Mouse (Mus musculus) mesoderm, embryonic 11.5 days (tissue): ENCODE data around the gene Syncrip.
"Not testable (repeated sequence)": the region's sequence is repeated elsewhere in the genome, so short reads cannot be mapped to it uniquely, and the experiment has no call there.

ENCODE experiments used
- DNase-seq: peaks from one replicate; pipeline ENCODE4 v3.0.0-alpha.2; 2012; ENCODE audit warnings: low read depth, low spot score

Syncrip gene

GRCm38 (mm10) chr9:88482829-88483396 lies 539 bp upstream of the Syncrip start:
- DNase-seq: no peak

- peak; percentile 17 for DNase-seq
Observed at GRCm38 (mm10) chr9:88481791-88482160, 598 bp downstream of the Syncrip start.

GRCm38 (mm10) chr9:88481061-88481790 lies 1.1 kb downstream of the Syncrip start:
- DNase-seq: peak; percentile 20

GRCm38 (mm10) chr9:88480120-88480519 lies 2.3 kb downstream of the Syncrip start:
- DNase-seq: peak; percentile 45

- no peak for DNase-seq
Observed at GRCm38 (mm10) chr9:88476138-88476537, 6.2 kb downstream of the Syncrip start.

GRCm38 (mm10) chr9:88461017-88461416 lies 21.4 kb downstream of the Syncrip start:
- not testable (repeated sequence) for DNase-seq

GRCm38 (mm10) chr9:88439991-88440390 lies 42.4 kb downstream of the Syncrip start:
- no peak for DNase-seq

- no peak for DNase-seq
Observed at GRCm38 (mm10) chr9:88439238-88439600, 43.2 kb downstream of the Syncrip start.

- peak; percentile 93 for DNase-seq
Observed at GRCm38 (mm10) chr9:88438555-88439237, 43.7 kb downstream of the Syncrip start, which contains the start of gene Snx14. Snx14 (minus strand) TSS chr9:88438958.

GRCm38 (mm10) chr9:88438237-88438554 lies 44.2 kb downstream of the Syncrip start:
- no peak for DNase-seq

- DNase-seq: no peak
Observed at GRCm38 (mm10) chr9:88437342-88438236, 44.8 kb downstream of the Syncrip start.

- DNase-seq: no peak
Observed at GRCm38 (mm10) chr9:88424356-88424755, 58.0 kb downstream of the Syncrip start.

GRCm38 (mm10) chr9:88422428-88422827 lies 59.9 kb downstream of the Syncrip start:
- no peak for DNase-seq

GRCm38 (mm10) chr9:88416752-88417151 lies 65.6 kb downstream of the Syncrip start:
- no peak for DNase-seq

GRCm38 (mm10) chr9:88409978-88410377 lies 72.4 kb downstream of the Syncrip start:
- no peak for DNase-seq

- no peak for DNase-seq
Observed at GRCm38 (mm10) chr9:88404515-88404914, 77.9 kb downstream of the Syncrip start.

- peak; percentile 30 for DNase-seq
Observed at GRCm38 (mm10) chr9:88404088-88404487, 78.3 kb downstream of the Syncrip start.

GRCm38 (mm10) chr9:88398461-88398860 lies 83.9 kb downstream of the Syncrip start:
- no peak for DNase-seq
